Mouse (Mus musculus) hematopoietic stem cell, adult 5-6 weeks (primary cell): ENCODE data around the gene Sema6c. TPM values are rescaled to one million over a fixed set of nuclear protein-coding genes. Genes with fewer than 3 reads are reported as not detected.
A peak's percentile ranks its signal among the peaks of the same experiment; 100 is the strongest.
"Not testable (repeated sequence)": the region's sequence is repeated elsewhere in the genome, so short reads cannot be mapped to it uniquely, and the experiment has no call there.

Experiments used
- ATAC-seq, 2 experiments: fragments of 125-278 bp in 1 of 2; replicated peaks in 1 of 2; 2 replicates each; pipeline ENCODE4 v1.8.0; 2016 to 2017; ENCODE audit warnings: inconsistent platforms in 2 of 2, mild to moderate bottlenecking in 2 of 2, moderate number of reproducible peaks in 2 of 2, low read depth in 1 of 2, moderate TSS enrichment in 1 of 2; ENCODE audit not compliant: low FRiP score in 2 of 2, poor library complexity in 2 of 2, severe bottlenecking in 2 of 2, insufficient read depth in 1 of 2, low TSS enrichment in 1 of 2
- total RNA-seq: library from RNA; stranded (forward); fragments of 172-1452, 232-1000 nt; gene quantifications from 2 replicates; pipeline ENCODE4 v1.2.3, GENCODE M21; 2017

Sema6c gene
- 0.31 and 1.3 TPM in 2 replicates for total RNA-seq

GRCm38 (mm10) chr3:95159987-95160963 lies at the start of gene Sema6c:
Gene Sema6c (plus strand): TSS chr3:95160457.
- ATAC-seq, result peak; percentile 98 to 99

- peak; percentile 86 to 91 for ATAC-seq
Measured at GRCm38 (mm10) chr3:95110911-95111726, 49.1 kb upstream of the Sema6c start, which contains the start of gene Vps72. Gene Vps72 (plus strand): TSS chr3:95111022.

- no peak for ATAC-seq
Measured at GRCm38 (mm10) chr3:95112760-95113159, 47.5 kb upstream of the Sema6c start.

GRCm38 (mm10) chr3:95117751-95118150 lies 42.5 kb upstream of the Sema6c start:
- ATAC-seq, result no peak

GRCm38 (mm10) chr3:95121580-95121979 lies 38.7 kb upstream of the Sema6c start:
- ATAC-seq, result no peak

- peak; percentile 53 to 61; a peak in 3 of 4 replicates for ATAC-seq
Measured at GRCm38 (mm10) chr3:95124246-95124645, 36.0 kb upstream of the Sema6c start, which contains the start of gene Tmod4. Gene Tmod4 (plus strand): TSS chr3:95124476.

- no peak for ATAC-seq
Measured at GRCm38 (mm10) chr3:95124972-95125371, 35.3 kb upstream of the Sema6c start.

GRCm38 (mm10) chr3:95129226-95129651 lies 31.0 kb upstream of the Sema6c start:
- ATAC-seq, result no peak

- ATAC-seq, result no peak
Measured at GRCm38 (mm10) chr3:95130081-95130480, 30.2 kb upstream of the Sema6c start.

GRCm38 (mm10) chr3:95132389-95132788 lies 27.9 kb upstream of the Sema6c start:
- ATAC-seq, result not testable (repeated sequence)

GRCm38 (mm10) chr3:95133176-95133575 lies 27.1 kb upstream of the Sema6c start:
- ATAC-seq, result 0 out of 4 replicates have a peak, but pooled peaks of 1 of the 2 experiments have one; percentile 1

- ATAC-seq, result peak; percentile 77 to 88
Measured at GRCm38 (mm10) chr3:95133680-95134101, 26.6 kb upstream of the Sema6c start, which contains the start of the genes Scnm1 and Lysmd1. Gene Scnm1 (minus strand): TSS chr3:95134011. Gene Lysmd1 (plus strand): TSS chr3:95134088.

- ATAC-seq, result 0 out of 4 replicates have a peak, but pooled peaks have one; percentile 2 to 5
Measured at GRCm38 (mm10) chr3:95134133-95134532, 26.1 kb upstream of the Sema6c start.

- ATAC-seq, result no peak; a peak in 1 of 4 replicates
Measured at GRCm38 (mm10) chr3:95135023-95135422, 25.2 kb upstream of the Sema6c start.

GRCm38 (mm10) chr3:95135433-95136052 lies 24.7 kb upstream of the Sema6c start:
- ATAC-seq, result peak; percentile 30; a peak in 2 of 4 replicates

- ATAC-seq, result peak in 1 of 2 experiments; percentile 13; a peak in 1 of 4 replicates
Measured at GRCm38 (mm10) chr3:95136336-95136735, 23.9 kb upstream of the Sema6c start.
